ENCODE assay signal across 24 mouse cellular contexts in the genomic region with DNA sequence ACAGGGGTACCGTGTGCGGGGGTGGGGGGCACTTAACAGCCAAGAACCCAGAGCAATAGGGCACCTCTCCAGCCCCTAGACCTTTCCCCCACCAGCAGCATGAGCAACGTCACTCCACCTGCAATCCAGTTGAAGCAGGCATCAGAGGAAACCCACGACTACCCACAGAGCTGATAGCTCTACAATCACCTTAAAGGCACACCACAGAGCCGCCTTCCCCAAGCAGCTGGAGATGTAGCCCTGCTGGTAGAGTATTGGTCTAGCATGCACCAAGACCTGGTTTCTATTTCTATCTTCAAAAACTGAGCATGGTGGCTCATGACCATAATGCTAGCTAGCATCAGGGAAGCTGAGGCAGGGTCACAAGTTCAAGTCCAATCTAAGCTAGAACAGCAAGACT. TPM values are rescaled to one million over a fixed set of nuclear protein-coding genes. Genes with fewer than 3 reads are reported as not detected.
DNase-seq lines count a peak whose midpoint lies in the region; ATAC-seq and TF ChIP-seq lines count a peak whose summit lies in the region.
"Had no signal": no experiment of that assay in that cellular context is flagged by ENCODE, and none has a peak within 500 bp of the region (broad histone marks: within the 10 kb centered on the region; RNA-seq: fewer than 3 reads in every experiment).

No protein-coding gene starts in this region.

- no peak for TF ChIP-seq POLR2A in myocyte (IDR thresholded peaks at IDR 0.05; ENCODE audit: insufficient read length, low read depth)

- H3K4me3 ChIP-seq in heart, embryonic 16.5 days (ENCODE audit: low read length): no peak overlapping the region
- H3K4me3 ChIP-seq in embryonic facial prominence, embryonic 10.5 days: no peak overlapping the region
- no peak overlapping the region for H3K4me3 ChIP-seq in myocyte
- H3K4me3 ChIP-seq: forebrain, embryonic 15.5 days; liver, embryonic 15.5 days; midbrain, embryonic 12.5 days had no signal

- no peak overlapping the region for H3K9ac ChIP-seq in heart, embryonic 16.5 days (ENCODE audit: low read length)
- H3K9ac ChIP-seq: forebrain, embryonic 15.5 days; liver, embryonic 15.5 days; lung, embryonic 14.5 days; midbrain, embryonic 12.5 days had no signal

- H3K27me3 ChIP-seq in heart, embryonic 16.5 days (ENCODE audit: control insufficient read depth, insufficient read depth, low read length): no peaks in the 10 kb centered on the region
- peaks cover 20% of the 10 kb centered on the region for H3K27me3 ChIP-seq in embryonic facial prominence, embryonic 10.5 days (replicated peaks; ENCODE audit: low read depth, poor library complexity, severe bottlenecking)
- no peaks in the 10 kb centered on the region for H3K27me3 ChIP-seq in myocyte (ENCODE audit: control insufficient read depth, insufficient read depth, insufficient read length)
- H3K27me3 ChIP-seq: forebrain, embryonic 15.5 days had no signal

- intact Hi-C loops in heart, postnatal 36 days (cut with DNase I): no loop called here

- ATAC-seq in heart, embryonic 16.5 days (replicated peaks; ENCODE audit: extremely low read depth, insufficient read depth, low FRiP score): no peak
- ATAC-seq: forebrain, embryonic 15.5 days; hindbrain, embryonic 16.5 days had no signal

- 69% methylated on average over 5 of the region's 5 CpGs for WGBS in heart, embryonic 16.5 days
- 84% methylated on average over 5 of the region's 5 CpGs for WGBS in embryonic facial prominence, embryonic 10.5 days

- H3K36me3 ChIP-seq in heart, embryonic 16.5 days (ENCODE audit: control insufficient read depth, insufficient read depth): no peaks in the 10 kb centered on the region
- peaks cover 5% of the 10 kb centered on the region; the same call in 1 of the 2 replicates for H3K36me3 ChIP-seq in embryonic facial prominence, embryonic 10.5 days (replicated peaks)
- peaks cover 3% of the 10 kb centered on the region for H3K36me3 ChIP-seq in myocyte (ENCODE audit: control insufficient read depth, insufficient read depth)
- H3K36me3 ChIP-seq: forebrain, embryonic 15.5 days; liver, embryonic 15.5 days; midbrain, embryonic 12.5 days had no signal

- no peak for DNase-seq in heart, postnatal 36 days
- DNase-seq in thymus, postnatal 14 days: peak; percentile 16
- DNase-seq in thymus, postnatal 10 days (ENCODE audit: low spot score in 2 of 2): no peak
- no peak for DNase-seq in embryonic facial prominence, embryonic 10.5 days (ENCODE audit: low spot score)
- no peak for DNase-seq in left cerebral cortex, adult 8-10 months (ENCODE audit: low spot score in 2 of 2)
- DNase-seq in B cell, adult 2 months: no peak
- DNase-seq: adrenal gland, adult 8-10 months; cerebellum, adult 2 months; cerebellum, postnatal 14 days; gastrocnemius, postnatal 36 days; kidney, adult 18-20 months; kidney, postnatal 4 days; layer of hippocampus, postnatal 36 days; lung, embryonic 14.5 days; right cerebral cortex, postnatal 25 days; spleen, adult 18-20 months had no signal

- H3K27ac ChIP-seq in heart, embryonic 16.5 days (ENCODE audit: low read length): peak overlapping the region; percentile 85
- H3K27ac ChIP-seq in embryonic facial prominence, embryonic 10.5 days (replicated peaks): peak overlapping the region; percentile 78; the same call in 1 of the 2 replicates
- H3K27ac ChIP-seq: forebrain, embryonic 15.5 days; kidney, postnatal 0 days; liver, embryonic 15.5 days; midbrain, embryonic 12.5 days; stomach, postnatal 0 days had no signal

- H3K4me2 ChIP-seq in heart, embryonic 16.5 days (ENCODE audit: low read depth, low read length): no peak overlapping the region
- peak overlapping the region; percentile 42 for H3K4me2 ChIP-seq in myocyte (ENCODE audit: low read depth)
- H3K4me2 ChIP-seq: forebrain, embryonic 15.5 days; liver, embryonic 15.5 days; lung, embryonic 14.5 days; midbrain, embryonic 12.5 days had no signal

- peaks cover 63% of the 10 kb centered on the region for H3K79me2 ChIP-seq in myocyte (ENCODE audit: control insufficient read depth, insufficient read depth)

- H3K9me3 ChIP-seq in heart, embryonic 16.5 days (replicated peaks; ENCODE audit: control insufficient read depth, low read length): no peaks in the 10 kb centered on the region
- H3K9me3 ChIP-seq in embryonic facial prominence, embryonic 10.5 days: no peaks in the 10 kb centered on the region
- H3K9me3 ChIP-seq: forebrain, embryonic 15.5 days; liver, embryonic 15.5 days; midbrain, embryonic 12.5 days had no signal

- no peak overlapping the region for H3ac ChIP-seq in myocyte (ENCODE audit: control insufficient read depth, insufficient read length)

- H3K4me1 ChIP-seq in heart, embryonic 16.5 days (ENCODE audit: control insufficient read depth, insufficient read depth, low read length): peaks cover 45% of the 10 kb centered on the region
- peaks cover 93% of the 10 kb centered on the region for H3K4me1 ChIP-seq in embryonic facial prominence, embryonic 10.5 days
- H3K4me1 ChIP-seq: liver, embryonic 15.5 days had no signal

TF ChIP-seq in myocyte, 11 proteins besides CTCF, POLR2A, EP300 and RAD21:
- TF ChIP-seq MYOD1 (IDR thresholded peaks at IDR 0.05; ENCODE audit: control insufficient read depth in 1 of 3, insufficient read length in 2 of 3, low read depth in 2 of 3) (no peak), TCF3 (IDR thresholded peaks at IDR 0.05; ENCODE audit: insufficient read length, low read depth) (no peak), REST (IDR thresholded peaks at IDR 0.05; ENCODE audit: insufficient read depth, insufficient read length) (no peak), CEBPB (IDR thresholded peaks at IDR 0.05; ENCODE audit: insufficient read depth, poor library complexity, severe bottlenecking) (no peak), TCF12 (IDR thresholded peaks at IDR 0.05; ENCODE audit: insufficient read depth, poor library complexity, severe bottlenecking) (no peak), SRF (IDR thresholded peaks at IDR 0.05; ENCODE audit: control insufficient read depth, insufficient read length, low read depth) (no peak), MYOG (IDR thresholded peaks at IDR 0.05; ENCODE audit: control insufficient read depth in 1 of 3, insufficient read depth in 1 of 3, insufficient read length in 2 of 3, low read depth in 2 of 3) (no peak), POLR2AphosphoS2 (IDR thresholded peaks at IDR 0.05; ENCODE audit: insufficient read length, low read depth) (no peak), MAX (IDR thresholded peaks at IDR 0.05; ENCODE audit: low read depth) (no peak), E2F4 (IDR thresholded peaks at IDR 0.05; ENCODE audit: insufficient read depth) (no peak), USF1 (IDR thresholded peaks at IDR 0.05; ENCODE audit: low read depth) (no peak)

RNA-seq across cellular contexts. Expression of gene Spsb1, which starts 7.4 kb away (rescaled TPM):
- 10.5 and 12.4 TPM in 2 replicates for polyA plus RNA-seq in heart, embryonic 16.5 days (2015; fragmentation: Nextera tagmentation; extraction: Ambion mirVana)
- total RNA-seq in heart, postnatal 36 days (2021): 10 to 100 TPM; 35.1 to 37.7 TPM
- 16.7 and 21.4 TPM in 2 replicates for polyA plus RNA-seq in embryonic facial prominence, embryonic 10.5 days (2016; fragmentation: Nextera tagmentation; extraction: Ambion mirVana)
- polyA plus RNA-seq in myocyte (2012; fragmentation: generic; extraction: Trizol): 22.6 TPM
- total RNA-seq in left cerebral cortex, adult 8-10 months (2022): 10 to 100 TPM; 21.6 to 30.4 (median 23.9) TPM
